In the genomic region with DNA sequence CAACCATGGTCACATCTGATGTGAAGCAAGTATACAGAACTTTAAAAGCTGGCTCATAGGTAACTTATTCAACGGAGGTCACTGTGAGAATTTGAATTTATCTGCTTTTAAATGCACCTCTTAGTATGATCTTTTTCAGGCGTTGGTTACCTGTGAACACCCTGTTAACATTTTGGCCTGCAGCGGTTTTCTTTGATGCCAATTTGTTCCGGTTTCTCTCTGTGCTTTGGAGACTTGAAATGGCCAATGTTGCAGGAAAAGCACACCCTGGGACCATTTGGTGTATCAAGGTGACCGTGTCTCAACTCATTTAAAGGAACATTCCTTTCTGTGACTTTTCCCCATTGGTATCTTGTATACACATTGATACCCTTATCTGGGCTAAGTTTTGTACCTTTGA, we compare ENCODE assay signal across 27 mouse cellular contexts. TPM values are rescaled to one million over a fixed set of nuclear protein-coding genes. Genes with fewer than 3 reads are reported as not detected.
A peak's percentile ranks its signal among the peaks of the same experiment; 100 is the strongest.
DNase-seq lines count a peak whose midpoint lies in the region; ATAC-seq lines count a peak whose summit lies in the region.
"Had no signal": no experiment of that assay in that cellular context is flagged by ENCODE, and none has a peak within 500 bp of the region (broad histone marks: within the 10 kb centered on the region; RNA-seq: fewer than 3 reads in every experiment).

No protein-coding gene starts in this region.

- no peak overlapping the region for H3K9ac ChIP-seq in kidney, embryonic 15.5 days
- H3K9ac ChIP-seq: embryonic facial prominence, embryonic 12.5 days; embryonic facial prominence, embryonic 15.5 days; forebrain, postnatal 0 days; hindbrain, embryonic 12.5 days; hindbrain, embryonic 15.5 days had no signal

- H3K36me3 ChIP-seq in kidney, embryonic 15.5 days, result no peaks in the 10 kb centered on the region
- H3K36me3 ChIP-seq: embryonic facial prominence, embryonic 12.5 days; embryonic facial prominence, embryonic 15.5 days; G1E; hindbrain, embryonic 12.5 days; hindbrain, embryonic 15.5 days had no signal

- 71% methylated on average over 5 of the region's 5 CpGs for WGBS in kidney, embryonic 15.5 days

- no peak overlapping the region for H3K4me2 ChIP-seq in kidney, embryonic 15.5 days
- H3K4me2 ChIP-seq: embryonic facial prominence, embryonic 12.5 days; embryonic facial prominence, embryonic 15.5 days; heart, embryonic 11.5 days; hindbrain, embryonic 12.5 days; hindbrain, embryonic 15.5 days had no signal

- H3K4me1 ChIP-seq in kidney, embryonic 15.5 days, result no peaks in the 10 kb centered on the region
- H3K4me1 ChIP-seq: embryonic facial prominence, embryonic 12.5 days; embryonic facial prominence, embryonic 15.5 days; hindbrain, embryonic 12.5 days; hindbrain, embryonic 15.5 days had no signal

- no peak overlapping the region for H3K4me3 ChIP-seq in kidney, embryonic 15.5 days (replicated peaks)
- H3K4me3 ChIP-seq: embryonic facial prominence, embryonic 12.5 days; embryonic facial prominence, embryonic 15.5 days; gastrocnemius, adult 2 months; heart, adult 2 months; hindbrain, embryonic 12.5 days; hindbrain, embryonic 15.5 days had no signal

- ATAC-seq in kidney, embryonic 15.5 days (replicated peaks; ENCODE audit: low FRiP score), result no peak
- ATAC-seq: forebrain, embryonic 14.5 days; forebrain, postnatal 0 days; Patski had no signal

- peak; percentile 66 for DNase-seq in kidney, adult 11 months
- DNase-seq in kidney, postnatal 4 days, result no peak
- peak; percentile 32 to 64 for DNase-seq in kidney, adult 8-10 months
- DNase-seq in kidney, postnatal 14 days, result peak; percentile 52
- DNase-seq in kidney, postnatal 36 days, result peak; percentile 21 to 66
- DNase-seq in adrenal gland, adult 8-10 months, result no peak
- DNase-seq in embryo, embryonic 10 days (ENCODE audit: low spot score), result no peak
- DNase-seq: adrenal gland, postnatal 14 days; B cell, adult 2 months; cerebellum, adult 11 months; cerebellum, adult 2 months; cerebellum, adult 9-11 months; forebrain, postnatal 0 days; gastrocnemius, adult 2 months; gastrocnemius, postnatal 14 days; heart, adult 2 months had no signal

- H3K27ac ChIP-seq in kidney, embryonic 15.5 days, result no peak overlapping the region
- H3K27ac ChIP-seq: embryonic facial prominence, embryonic 12.5 days; embryonic facial prominence, embryonic 15.5 days; gastrocnemius, adult 2 months; heart, adult 2 months; hindbrain, embryonic 12.5 days; hindbrain, embryonic 15.5 days had no signal

- no peaks in the 10 kb centered on the region for H3K9me3 ChIP-seq in kidney, embryonic 15.5 days (replicated peaks)
- H3K9me3 ChIP-seq: embryonic facial prominence, embryonic 12.5 days; embryonic facial prominence, embryonic 15.5 days; hindbrain, embryonic 12.5 days; hindbrain, embryonic 15.5 days had no signal

- no peaks in the 10 kb centered on the region for H3K27me3 ChIP-seq in kidney, embryonic 15.5 days
- H3K27me3 ChIP-seq: CH12.LX; embryonic facial prominence, embryonic 12.5 days; embryonic facial prominence, embryonic 15.5 days; hindbrain, embryonic 12.5 days; hindbrain, embryonic 15.5 days had no signal

RNA-seq across cellular contexts. Expression of a gene that starts 46.0 kb away (rescaled TPM):
- polyA plus RNA-seq in kidney, embryonic 15.5 days (2015; fragmentation: Nextera tagmentation; extraction: Ambion mirVana), result 43.9 and 47.9 TPM in 2 replicates
- 10 to 100 TPM; 12.0 to 26.9 (median 20.4) TPM for total RNA-seq in adrenal gland, adult 8-10 months (2022)
- total RNA-seq: hematopoietic stem cell, adult 5-6 weeks had no signal
- polyA plus RNA-seq: G1E had no signal

Comparison
In these comparisons a context has a peak if more than half of its experiments do, and no peak if none do; other contexts are left out.
1. DNase-seq: peak in kidney, adult 11 months (single experiment), kidney, adult 8-10 months (2 of 2), kidney, postnatal 14 days (single experiment) and kidney, postnatal 36 days (2 of 2); none in kidney, postnatal 4 days (0 of 2), adrenal gland, adult 8-10 months (single experiment) and embryo, embryonic 10 days (single experiment).